Mouse (Mus musculus) bone marrow, adult 2 months (tissue): ENCODE data around the gene Gm49393.

Source experiments
- CTCF ChIP-seq: fragments of 200-500 bp; IDR thresholded peaks from 2 replicates; pipeline ENCODE4 v1.5.1; 2011; ENCODE audit warnings: low read length, control low read depth; ENCODE audit not compliant: control insufficient read depth, insufficient read depth
- POLR2A ChIP-seq: fragments of 200-500 bp; IDR thresholded peaks from 2 replicates; pipeline ENCODE4 v1.6.1; 2011; ENCODE audit warnings: low read depth, mild to moderate bottlenecking, control low read depth, low read length, borderline replicate concordance; ENCODE audit not compliant: control insufficient read depth

DNA sequence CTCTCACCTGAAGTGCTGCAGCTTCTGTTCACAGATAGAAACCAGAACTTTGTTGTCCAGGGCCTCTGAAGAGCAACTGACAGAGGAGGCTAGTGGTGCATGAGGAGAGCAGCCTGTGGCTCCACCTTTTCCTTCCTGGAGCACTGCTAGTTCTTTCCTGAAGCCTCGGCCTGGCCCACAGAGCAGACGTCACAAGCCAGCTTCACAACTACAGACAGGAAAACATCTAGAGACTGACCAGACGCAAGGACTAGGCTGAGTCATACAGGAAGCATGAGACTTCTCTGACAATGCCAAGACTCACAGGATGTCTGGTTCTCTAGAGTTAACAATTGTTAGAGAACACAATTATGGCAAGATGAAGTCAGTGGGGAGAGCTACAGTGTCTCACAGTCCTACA, 38.1 kb downstream of the Gm49393 start, which contains the start of gene Ctla2b:
- no peak for TF ChIP-seq CTCF
- TF ChIP-seq POLR2A = no peak
